Mouse (Mus musculus) heart, postnatal 4 days (tissue): ENCODE measurements around the gene Spn. TPM values are rescaled to one million over a fixed set of nuclear protein-coding genes. Genes with fewer than 3 reads are reported as not detected.

Experiments
- total RNA-seq, 2 experiments: library from RNA; stranded (reverse); gene quantifications; 2 replicates each; pipeline ENCODE4 v1.2.3; 2021

Gene Spn
- total RNA-seq, 2 experiments from 2014 or later, result 0.38 to 0.67 TPM

Other genes starting within 250 kb of the Spn start
- 10 to 100 TPM; 12.9 to 14.7 TPM for gene Tmem219, start 214.9 kb downstream of the Spn start, total RNA-seq
- 10 to 100 TPM; 10.4 to 10.7 TPM for gene Kctd13, start 208.9 kb downstream of the Spn start, total RNA-seq
- gene Asphd1, start 188.2 kb downstream of the Spn start, total RNA-seq, result under 1 TPM in 1 of 2 experiments, not detected in 1; 0.36 TPM
- 10 to 100 TPM; 18.6 to 21.2 TPM for gene Sez6l2, start 187.3 kb downstream of the Spn start, total RNA-seq
- gene Cdipt, start 161.9 kb downstream of the Spn start, total RNA-seq, result 10 to 100 TPM; 69.2 to 72.1 TPM
- gene Cdiptos, start 161.7 kb downstream of the Spn start, total RNA-seq, result under 1 TPM; 0.24 to 0.29 TPM
- 10 to 100 TPM; 27.2 to 28.4 TPM for gene Mvp, start 123.2 kb downstream of the Spn start, total RNA-seq
- gene Pagr1b, start 121.3 kb downstream of the Spn start, total RNA-seq, result 1 to 10 TPM; 1.2 to 1.9 TPM
- 10 to 100 TPM; 10.4 to 14.8 TPM for gene Pagr1a, start 120.5 kb downstream of the Spn start, total RNA-seq
- 10 to 100 TPM; 10.0 to 18.2 TPM for gene Gm42742, start 116.7 kb downstream of the Spn start, total RNA-seq
- 1 to 10 TPM; 1.6 to 2.0 TPM for gene Prrt2, start 116.6 kb downstream of the Spn start, total RNA-seq
- gene Maz, start 110.8 kb downstream of the Spn start, total RNA-seq, result 100 to 1,000 TPM; 152 TPM
- gene Kif22, start 95.4 kb downstream of the Spn start, total RNA-seq, result 10 to 100 TPM; 43.2 to 48.6 TPM
- not detected for gene Zg16, start 50.5 kb downstream of the Spn start, total RNA-seq
- under 1 TPM; 0.71 to 0.74 TPM for gene AI467606, start 46.5 kb downstream of the Spn start, total RNA-seq
- under 1 TPM; 0.19 to 0.20 TPM for gene Qprt, start 15.6 kb downstream of the Spn start, total RNA-seq
- gene Cd2bp2, start 58.2 kb upstream of the Spn start, total RNA-seq, result 10 to 100 TPM; 57.3 to 57.7 TPM
- 10 to 100 TPM; 41.0 to 42.5 TPM for gene Tbc1d10b, start 70.6 kb upstream of the Spn start, total RNA-seq
- 10 to 100 TPM in 1 of 2 experiments, 1 to 10 TPM in 1; 3.1 to 33.0 TPM for gene Mylpf, start 71.1 kb upstream of the Spn start, total RNA-seq
- 10 to 100 TPM in 1 of 2 experiments, 1 to 10 TPM in 1; 9.2 to 10.8 TPM for gene Zfp553, start 95.2 kb upstream of the Spn start, total RNA-seq
- gene Sept1, start 95.3 kb upstream of the Spn start, total RNA-seq, result 10 to 100 TPM; 11.2 to 12.1 TPM
- gene Zfp771, start 106.5 kb upstream of the Spn start, total RNA-seq, result 10 to 100 TPM; 11.6 to 14.2 TPM
- gene Dctpp1, start 122.9 kb upstream of the Spn start, total RNA-seq, result 10 to 100 TPM; 62.0 to 64.5 TPM
- 10 to 100 TPM; 44.2 to 45.7 TPM for gene Sephs2, start 136.2 kb upstream of the Spn start, total RNA-seq
- gene Itgal, start 158.4 kb upstream of the Spn start, total RNA-seq, result 1 to 10 TPM; 2.3 TPM
- gene Zfp768, start 207.8 kb upstream of the Spn start, total RNA-seq, result 10 to 100 TPM; 36.1 to 41.4 TPM
- gene Zfp747, start 238.2 kb upstream of the Spn start, total RNA-seq, result 1 to 10 TPM; 5.8 to 5.9 TPM
- 1 to 10 TPM; 2.6 to 3.2 TPM for gene 9130019O22Rik, start 249.3 kb upstream of the Spn start, total RNA-seq